Mouse (Mus musculus) liver, embryonic 14.5 days (tissue): ENCODE measurements around the gene Upp2.

ENCODE experiments used
- CTCF ChIP-seq: IDR thresholded peaks from 2 replicates; pipeline ENCODE4 v1.5.1; 2016; ENCODE audit warnings: antibody characterized with exemption, low read depth, control low read depth
- EP300 ChIP-seq: IDR thresholded peaks from 2 replicates; pipeline ENCODE4 v1.6.1; 2016; ENCODE audit warnings: antibody characterized with exemption, low read depth

DNA sequence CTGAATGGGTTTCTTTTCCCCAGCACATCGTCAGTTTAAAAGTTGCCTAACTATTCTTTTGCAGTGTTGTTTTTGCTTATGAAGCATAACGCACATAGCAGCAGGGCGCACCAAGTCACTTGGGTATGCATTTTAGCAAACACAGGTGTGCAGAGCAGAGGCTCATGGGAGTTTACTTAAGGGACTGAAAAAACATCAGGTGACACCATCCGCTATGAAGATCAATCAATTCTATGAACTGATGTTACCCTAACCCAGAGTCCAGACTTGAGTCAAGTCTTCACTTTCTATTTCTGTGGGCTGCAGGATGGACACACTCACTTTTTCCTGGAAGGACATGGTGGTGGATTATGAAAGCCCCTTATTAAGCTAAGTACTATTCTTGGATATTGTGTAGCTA is 174.9 kb downstream of the Upp2 start:
- TF ChIP-seq CTCF: no peak
- TF ChIP-seq EP300: no peak
